8 mouse cellular contexts compared by ENCODE assay signal in genomic region chr13:100103052-100103658, GRCm38 (mm10). TPM values are rescaled to one million over a fixed set of nuclear protein-coding genes. Genes with fewer than 3 reads are reported as not detected.
DNase-seq lines count a peak whose midpoint lies in the region; ATAC-seq and TF ChIP-seq lines count a peak whose summit lies in the region.

No protein-coding gene starts in this region.

- intact Hi-C loops in heart, postnatal 10 days (cut with DNase I): loop anchor here (10.0 kb wide), 1 partner anchor 748 kb away; no protein-coding TSS in a partner anchor

- TF ChIP-seq POLR2A in liver, adult 2 months (IDR thresholded peaks at IDR 0.05; ENCODE audit: extremely low read depth, insufficient read depth, low read length): no peak

- H3K4me1 ChIP-seq in liver, adult 2 months (ENCODE audit: control insufficient read depth, insufficient read depth, low read length): peaks cover 12% of the 10 kb centered on the region
- H3K4me1 ChIP-seq in stomach, postnatal 0 days (replicated peaks; ENCODE audit: control insufficient read depth, insufficient read depth): peaks cover 2% of the 10 kb centered on the region; the same call in 1 of the 2 replicates

- no peak for TF ChIP-seq EP300 in stomach, postnatal 0 days (optimal IDR thresholded peaks at IDR 0.05)

- H3K9me3 ChIP-seq in stomach, postnatal 0 days (ENCODE audit: control insufficient read depth, low read length): no peaks in the 10 kb centered on the region

- peak overlapping the region; percentile 77 for H3K4me2 ChIP-seq in stomach, postnatal 0 days (replicated peaks; ENCODE audit: low read depth)

- no peak for TF ChIP-seq CTCF in liver, adult 2 months (IDR thresholded peaks at IDR 0.05; ENCODE audit: low read depth, low read length)
- TF ChIP-seq CTCF in stomach, postnatal 0 days (IDR thresholded peaks at IDR 0.05; ENCODE audit: low read depth): no peak

- ATAC-seq in erythroid progenitor cell, adult 5-6 weeks (replicated peaks; ENCODE audit: low FRiP score, poor library complexity, severe bottlenecking): peak; percentile 57
- ATAC-seq in stomach, postnatal 0 days (ENCODE audit: low FRiP score, low TSS enrichment): no peak

- peak overlapping the region; percentile 100 for H3K4me3 ChIP-seq in liver, adult 2 months (ENCODE audit: insufficient read depth, low read depth, low read length)
- H3K4me3 ChIP-seq in stomach, postnatal 0 days (ENCODE audit: low read depth, low read length): peak overlapping the region; percentile 98

- WGBS in liver, adult 2 months: 4% methylated on average over 15 of the region's 15 CpGs
- WGBS in stomach, postnatal 0 days: 3% methylated on average over 15 of the region's 15 CpGs

- H3K27me3 ChIP-seq in liver, adult 2 months (ENCODE audit: control insufficient read depth, insufficient read depth, low read length): no peaks in the 10 kb centered on the region
- H3K27me3 ChIP-seq in stomach, postnatal 0 days (ENCODE audit: control insufficient read depth, insufficient read depth, low read length): no peaks in the 10 kb centered on the region

- H3K79me2 ChIP-seq in liver, adult 2 months (ENCODE audit: control insufficient read depth, insufficient read depth, low read length): peaks cover 12% of the 10 kb centered on the region; the same call in 1 of the 2 replicates

- H3K9ac ChIP-seq in liver, adult 2 months (ENCODE audit: low read depth, low read length): peak overlapping the region; percentile 98
- H3K9ac ChIP-seq in stomach, postnatal 0 days (ENCODE audit: low read length): peak overlapping the region; percentile 92

- peaks cover 5% of the 10 kb centered on the region for H3K36me3 ChIP-seq in liver, adult 2 months (ENCODE audit: control insufficient read depth, insufficient read depth, low read length)
- no peaks in the 10 kb centered on the region; the same call in 1 of the 2 replicates for H3K36me3 ChIP-seq in stomach, postnatal 0 days (ENCODE audit: control insufficient read depth, insufficient read depth, low read length)

- peak overlapping the region; percentile 83 for H3K27ac ChIP-seq in liver, adult 2 months (replicated peaks; ENCODE audit: insufficient read depth, low read depth, low read length)
- H3K27ac ChIP-seq in stomach, postnatal 0 days (replicated peaks): peak overlapping the region; percentile 91

- peak; percentile 36 for DNase-seq in heart, adult 11 months
- no peak for DNase-seq in heart, postnatal 10 days
- DNase-seq in CD4-positive helper T cell, adult 2 months (ENCODE audit: low read depth, low spot score): peak; percentile 12
- DNase-seq in liver, adult 2 months (ENCODE audit: extremely low read depth, low read depth, low spot score): no peak
- no peak for DNase-seq in stomach, postnatal 0 days (ENCODE audit: low spot score)
- no peak for DNase-seq in adrenal gland, postnatal 25 days
- DNase-seq in thymus, postnatal 4 days: no peak

RNA-seq across cellular contexts. Expression of gene Bdp1, which starts 0.7 kb away (rescaled TPM):
- 10 to 100 TPM; 23.9 to 29.5 TPM for total RNA-seq in heart, postnatal 10 days (2021)
- 25.9 and 26.8 TPM in 2 replicates for total RNA-seq in erythroid progenitor cell, adult 5-6 weeks (2015; ENCODE audit: low replicate concordance)
- total RNA-seq in erythroid progenitor cell, adult 5-6 weeks (2017; ENCODE audit: low replicate concordance): 55.7 and 56.3 TPM in 2 replicates
- total RNA-seq in liver, adult 2 months (2014; rRNA removed): 9.3 and 10.7 TPM in 2 replicates
- 0.54 and 0.95 TPM in 2 replicates for polyA plus RNA-seq in liver, adult 2 months (2012; rRNA removed)
- 15.5 and 17.5 TPM in 2 replicates for polyA plus RNA-seq in stomach, postnatal 0 days (2015; fragmentation: Nextera tagmentation; extraction: Ambion mirVana)
- 32.2 and 40.7 TPM in 2 replicates for total RNA-seq in adrenal gland, postnatal 25 days (2021)

RNA-seq across cellular contexts. Expression of gene Serf1, which starts 4.7 kb away (rescaled TPM):
- total RNA-seq in heart, postnatal 10 days (2021): 10 to 100 TPM; 17.5 to 20.0 TPM
- 13.0 TPM in 1 of 2 replicates, not detected in the other for total RNA-seq in erythroid progenitor cell, adult 5-6 weeks (2015; ENCODE audit: low replicate concordance)
- not detected in 2 replicates for total RNA-seq in erythroid progenitor cell, adult 5-6 weeks (2017; ENCODE audit: low replicate concordance)
- total RNA-seq in liver, adult 2 months (2014; rRNA removed): 7.2 and 7.6 TPM in 2 replicates
- 7.5 and 8.7 TPM in 2 replicates for polyA plus RNA-seq in liver, adult 2 months (2012; rRNA removed)
- 89.7 and 95.5 TPM in 2 replicates for polyA plus RNA-seq in stomach, postnatal 0 days (2015; fragmentation: Nextera tagmentation; extraction: Ambion mirVana)
- total RNA-seq in adrenal gland, postnatal 25 days (2021): 25.6 and 34.4 TPM in 2 replicates

RNA-seq across cellular contexts. Expression of gene Smn1, which starts 21.5 kb away (rescaled TPM):
- 10 to 100 TPM; 21.6 to 23.5 TPM for total RNA-seq in heart, postnatal 10 days (2021)
- total RNA-seq in erythroid progenitor cell, adult 5-6 weeks (2015; ENCODE audit: low replicate concordance): 19.3 and 34.2 TPM in 2 replicates
- total RNA-seq in erythroid progenitor cell, adult 5-6 weeks (2017; ENCODE audit: low replicate concordance): 1.7 and 28.6 TPM in 2 replicates
- total RNA-seq in liver, adult 2 months (2014; rRNA removed): 3.3 and 4.6 TPM in 2 replicates
- 6.1 and 6.5 TPM in 2 replicates for polyA plus RNA-seq in liver, adult 2 months (2012; rRNA removed)
- polyA plus RNA-seq in stomach, postnatal 0 days (2015; fragmentation: Nextera tagmentation; extraction: Ambion mirVana): 24.1 and 28.8 TPM in 2 replicates
- total RNA-seq in adrenal gland, postnatal 25 days (2021): 36.4 and 39.7 TPM in 2 replicates

Comparison
In these comparisons a context has a peak if more than half of its experiments do, and no peak if none do; other contexts are left out.
1. DNase-seq: peak in heart, adult 11 months (single experiment) and CD4-positive helper T cell, adult 2 months (single experiment); none in heart, postnatal 10 days (0 of 2), liver, adult 2 months (single experiment), stomach, postnatal 0 days (single experiment), adrenal gland, postnatal 25 days (single experiment) and thymus, postnatal 4 days (single experiment).